Mouse (Mus musculus) stomach, embryonic 14.5 days (tissue): ENCODE measurements at regions not wholly inside any gene's neighbourhood (a gene's known extent, or its start where the extent isn't known, plus 50 kb on each side); places are given as distances from the start of the nearest gene placed in this dataset.

Experiments
- ATAC-seq: fragments of 200-750 bp; cut with Nextera tagmentation; 2 replicates; pipeline ENCODE4 v1.8.0; 2017; ENCODE audit warnings: low read depth, moderate TSS enrichment; ENCODE audit not compliant: insufficient number of reproducible peaks, insufficient read depth, low FRiP score
- H3K27ac ChIP-seq: fragments of 300-500 bp; sonication (generic); 2 replicates; pipeline ENCODE4 v1.5.1; 2014; ENCODE audit warnings: mild to moderate bottlenecking, low read length, moderate library complexity, mixed read lengths
- H3K27me3 ChIP-seq: fragments of 300-500 bp; sonication (generic); 2 replicates; pipeline ENCODE4 v1.6.1; 2014; ENCODE audit warnings: low read length, control low read depth, mixed read lengths; ENCODE audit not compliant: control insufficient read depth, insufficient read depth
- H3K36me3 ChIP-seq: fragments of 300-500 bp; sonication (generic); 2 replicates; pipeline ENCODE4 v1.6.1; 2014; ENCODE audit warnings: mild to moderate bottlenecking, control low read depth, low read length, moderate library complexity, mixed read lengths; ENCODE audit not compliant: control insufficient read depth, insufficient read depth
- H3K4me1 ChIP-seq: fragments of 300-500 bp; sonication (generic); 2 replicates; pipeline ENCODE4 v1.6.1; 2014; ENCODE audit warnings: low read length, control low read depth, mixed read lengths; ENCODE audit not compliant: control insufficient read depth, insufficient read depth
- H3K4me2 ChIP-seq: fragments of 300-500 bp; sonication (generic); replicated peaks from 2 replicates; pipeline ENCODE4 v1.6.1; 2014; ENCODE audit warnings: low read depth, low read length, control low read depth
- H3K4me3 ChIP-seq: fragments of 300-500 bp; sonication (generic); 2 replicates; pipeline ENCODE4 v1.5.1; 2014; ENCODE audit warnings: low read depth, low read length, control low read depth
- H3K9ac ChIP-seq: fragments of 300-500 bp; sonication (generic); replicated peaks from 2 replicates; pipeline ENCODE4 v1.6.1; 2014; ENCODE audit warnings: low read depth, mild to moderate bottlenecking, control low read depth, low read length, moderate library complexity, mixed read lengths
- H3K9me3 ChIP-seq: fragments of 300-500 bp; sonication (generic); 2 replicates; pipeline ENCODE4 v1.6.1; 2016; ENCODE audit warnings: low read depth, low read length, control low read depth; ENCODE audit not compliant: control insufficient read depth
- WGBS: fragments of 180-500 bp; shearing (Covaris S2); extraction: QIAGEN DNeasy Blood & Tissue Kit; methylation state at CpG from one replicate; pipeline ENCODE4 v1.1.7; 2014; 5-methylcytosine and 5-hydroxymethylcytosine counted together

DNA sequence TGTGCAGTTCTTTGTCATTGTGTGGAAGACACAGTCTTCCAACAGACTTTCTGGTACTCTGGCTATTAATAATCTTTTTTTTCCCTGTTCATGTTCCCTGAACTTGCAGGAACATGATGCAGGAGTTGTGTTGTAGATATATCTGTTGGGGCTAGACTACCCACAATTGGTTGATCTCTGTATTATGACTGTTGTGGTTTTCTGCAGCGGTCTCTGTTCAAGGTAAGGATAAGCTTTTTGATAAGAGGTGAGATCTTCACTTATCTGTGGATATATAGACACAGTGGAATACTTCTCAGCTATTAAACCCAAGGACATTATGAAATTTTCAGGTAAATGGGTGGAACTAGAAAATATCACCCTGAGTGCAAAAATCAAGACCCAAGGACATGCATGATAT lies 143.2 kb upstream of the Itga4 start:
- H3K9me3 ChIP-seq, result no peaks in the 10 kb centered on the region
- H3K4me2 ChIP-seq, result no peak overlapping the region
- no peak for ATAC-seq
- H3K9ac ChIP-seq, result no peak overlapping the region
- WGBS, result 97% methylated on average over 1 of the region's 1 CpGs
- no peak overlapping the region for H3K4me3 ChIP-seq
- H3K27ac ChIP-seq, result no peak overlapping the region
- H3K4me1 ChIP-seq, result no peaks in the 10 kb centered on the region
- no peaks in the 10 kb centered on the region for H3K36me3 ChIP-seq
- H3K27me3 ChIP-seq, result no peaks in the 10 kb centered on the region

DNA sequence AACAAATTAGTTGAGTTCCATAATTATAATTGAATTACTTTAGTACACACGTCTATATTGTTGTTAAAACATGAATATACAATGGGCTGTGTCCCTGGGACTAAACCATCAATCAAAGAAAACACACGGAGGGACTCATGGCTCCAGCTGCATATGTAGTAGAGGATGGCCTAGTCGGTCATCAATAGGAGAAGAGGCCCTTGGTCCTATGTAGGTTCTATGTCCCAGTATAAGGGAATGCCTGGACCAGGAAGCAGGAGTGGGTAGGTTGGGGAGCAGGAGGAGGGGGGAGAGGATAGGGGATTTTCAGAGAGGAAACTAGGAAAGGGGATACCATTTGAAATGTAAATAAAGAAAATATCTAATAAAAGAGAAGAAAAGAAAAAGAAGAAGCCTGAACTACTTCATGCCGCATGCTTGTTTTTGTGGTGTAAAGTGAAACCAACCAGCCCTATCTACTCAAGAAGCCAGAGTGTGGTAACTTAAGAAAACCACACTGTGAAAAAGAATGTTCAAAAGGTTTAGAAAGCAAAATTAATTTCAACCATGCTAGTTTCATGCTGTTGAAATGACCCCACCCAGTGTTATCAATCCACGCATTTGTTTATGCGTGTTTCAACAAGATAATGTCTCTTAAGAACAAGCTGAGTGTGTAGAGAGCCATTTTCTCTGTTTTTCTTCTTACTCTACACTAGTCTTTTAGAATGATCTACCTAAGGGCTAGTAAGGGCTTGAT lies 134.4 kb upstream of the Itga4 start:
- WGBS, result 79% methylated on average over 6 of the region's 6 CpGs
- no peak for ATAC-seq

DNA sequence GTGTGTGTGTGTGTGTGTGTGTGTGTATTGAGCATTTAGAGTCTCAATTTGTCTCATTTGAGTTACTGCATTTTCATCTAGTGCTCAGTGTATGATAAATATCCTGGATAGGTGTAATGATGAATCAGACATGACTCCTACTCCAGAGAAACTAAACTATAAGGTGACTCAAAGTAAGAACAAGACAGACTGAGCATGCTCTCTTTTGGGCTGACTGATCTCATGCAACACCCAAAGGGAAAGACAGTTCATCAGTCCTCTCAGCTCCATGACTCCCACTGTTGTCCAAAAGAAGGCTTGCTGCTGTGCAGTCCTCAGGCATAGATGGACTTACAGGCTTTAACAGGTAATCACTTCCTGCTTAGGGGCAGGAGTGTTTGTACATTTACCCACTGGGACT lies 132.7 kb upstream of the Itga4 start:
- Histone ChIP-seq H3K4me3 (no peak overlapping the region), H3K4me2 (no peak overlapping the region), H3K27ac (no peak overlapping the region), H3K4me1 (no peaks in the 10 kb centered on the region), H3K9ac (no peak overlapping the region), H3K9me3 (no peaks in the 10 kb centered on the region), H3K36me3 (no peaks in the 10 kb centered on the region), H3K27me3 (no peaks in the 10 kb centered on the region)
- no peak for ATAC-seq

More for the DNA sequence above, 134.4 kb upstream of the Itga4 start:
- no peaks in the 10 kb centered on the region for H3K36me3 ChIP-seq
- no peaks in the 10 kb centered on the region for H3K9me3 ChIP-seq
- H3K4me3 ChIP-seq, result no peak overlapping the region
- no peaks in the 10 kb centered on the region for H3K4me1 ChIP-seq
- H3K4me2 ChIP-seq, result no peak overlapping the region
- no peaks in the 10 kb centered on the region for H3K27me3 ChIP-seq
- no peak overlapping the region for H3K27ac ChIP-seq
- no peak overlapping the region for H3K9ac ChIP-seq

DNA sequence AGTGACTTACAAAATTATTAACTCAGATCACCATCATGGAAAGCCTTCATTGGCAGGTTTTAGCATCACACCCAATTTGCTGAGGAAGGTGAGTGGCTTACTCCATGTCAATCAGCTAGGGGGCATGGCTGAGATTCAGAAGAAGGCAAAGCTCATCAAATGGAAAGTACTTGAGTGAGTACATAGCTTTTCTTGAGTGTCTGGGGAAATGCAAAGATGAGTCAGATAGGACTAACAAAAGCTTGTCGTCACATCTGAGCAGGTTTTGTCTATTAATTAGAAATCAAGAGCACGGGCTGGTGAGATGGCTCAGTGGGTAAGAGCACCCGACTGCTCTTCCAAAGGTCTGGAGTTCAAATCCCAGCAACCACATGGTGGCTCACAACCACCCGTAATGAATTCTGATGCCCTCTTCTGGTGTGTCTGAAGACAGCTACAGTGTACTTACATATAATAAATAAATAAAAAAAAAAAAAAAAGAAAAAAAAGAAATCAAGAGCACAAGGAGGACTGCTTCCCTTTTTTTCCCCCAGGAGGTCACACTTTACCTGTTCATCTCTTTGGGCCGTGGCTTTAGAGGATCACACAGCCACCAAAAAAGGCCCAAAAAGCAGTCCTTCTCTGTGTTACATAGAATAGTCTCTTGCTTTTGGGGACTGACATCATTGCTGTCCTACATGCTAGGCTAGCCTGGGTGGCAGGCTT lies 130.8 kb upstream of the Itga4 start:
- Histone ChIP-seq H3K4me2 (no peak overlapping the region), H3K36me3 (no peaks in the 10 kb centered on the region), H3K9ac (no peak overlapping the region), H3K27me3 (no peaks in the 10 kb centered on the region), H3K4me3 (no peak overlapping the region), H3K4me1 (no peaks in the 10 kb centered on the region), H3K9me3 (no peaks in the 10 kb centered on the region), H3K27ac (no peak overlapping the region)
- no peak for ATAC-seq
- 89% methylated on average over 4 of the region's 5 CpGs for WGBS

DNA sequence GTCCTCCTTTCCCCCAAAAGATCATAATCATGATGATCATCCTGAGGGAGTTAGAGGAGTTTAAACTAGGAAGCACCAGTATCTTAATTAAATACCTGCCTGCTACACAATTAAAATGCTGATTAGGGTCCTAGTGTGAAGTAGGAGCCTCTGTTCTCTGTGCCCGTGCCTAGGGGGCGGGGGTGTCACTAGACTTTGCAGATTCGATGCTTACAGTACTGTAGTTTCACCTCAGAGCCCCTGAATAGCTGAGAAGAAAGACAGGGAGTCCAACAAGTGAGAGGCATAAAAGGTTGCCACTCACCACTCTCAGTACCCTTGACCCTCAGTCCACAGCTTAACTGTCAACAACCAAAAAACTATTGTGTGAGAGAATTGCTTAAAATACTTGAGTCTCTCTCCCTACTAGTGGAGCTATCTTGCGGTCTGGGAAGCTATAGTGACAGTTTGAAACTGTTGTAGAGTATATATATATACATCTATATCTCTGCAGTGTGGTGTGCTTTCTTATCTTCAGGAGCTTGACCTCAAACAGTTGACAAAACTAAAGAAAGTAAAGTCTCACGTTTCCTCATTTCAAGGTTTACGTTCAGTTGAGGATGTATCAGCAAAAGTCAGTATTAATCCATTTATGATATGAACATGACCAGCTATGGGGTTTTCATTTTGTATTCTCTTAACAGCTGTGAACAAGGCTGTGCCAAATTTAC lies 128.9 kb upstream of the Itga4 start:
- H3K4me3 ChIP-seq, result no peak overlapping the region
- no peak overlapping the region for H3K4me2 ChIP-seq
- H3K36me3 ChIP-seq, result no peaks in the 10 kb centered on the region
- ATAC-seq, result no peak
- no peaks in the 10 kb centered on the region for H3K4me1 ChIP-seq
- H3K9me3 ChIP-seq, result no peaks in the 10 kb centered on the region
- H3K27ac ChIP-seq, result no peak overlapping the region
- H3K9ac ChIP-seq, result no peak overlapping the region
- WGBS, result 35% methylated on average over 6 of the region's 6 CpGs
- H3K27me3 ChIP-seq, result no peaks in the 10 kb centered on the region

DNA sequence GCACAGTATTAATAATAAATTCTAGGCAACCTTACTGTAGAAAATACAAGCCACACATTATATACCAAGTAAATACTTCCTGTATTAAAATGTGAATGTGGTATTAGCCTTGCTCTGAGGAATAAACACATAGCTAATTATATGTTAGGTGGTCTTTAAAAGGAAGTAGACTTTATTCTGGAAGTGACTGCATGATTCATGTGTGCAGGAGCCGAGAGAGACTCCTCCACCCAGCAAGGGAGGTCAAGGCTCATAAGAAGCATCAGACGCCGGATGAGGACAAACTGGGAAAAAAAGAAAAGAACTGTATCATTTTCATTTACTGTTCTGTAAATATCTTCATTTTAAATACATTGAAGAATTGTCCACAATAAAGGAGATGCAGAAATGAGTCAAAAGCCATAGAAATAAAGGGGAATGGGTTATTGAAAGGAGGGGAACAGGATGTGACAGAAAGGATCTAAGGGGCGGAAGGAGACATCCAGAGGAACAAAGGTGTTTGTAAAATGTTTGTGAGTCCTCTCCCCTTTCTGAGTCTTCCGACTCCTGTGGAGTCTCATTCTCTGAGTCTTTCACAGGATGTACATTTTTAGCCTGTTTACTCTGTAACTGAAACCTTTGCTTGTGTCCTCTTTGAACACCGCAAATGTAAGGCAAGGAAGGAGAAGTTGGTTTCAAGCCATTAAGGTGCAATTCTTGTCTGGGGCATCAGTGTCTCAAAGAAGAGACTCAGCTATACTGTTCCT lies 128.1 kb upstream of the Itga4 start:
- 58% methylated on average over 6 of the region's 6 CpGs for WGBS
- H3K27ac ChIP-seq, result no peak overlapping the region
- no peaks in the 10 kb centered on the region for H3K4me1 ChIP-seq
- H3K4me3 ChIP-seq, result no peak overlapping the region
- no peak overlapping the region for H3K4me2 ChIP-seq
- H3K36me3 ChIP-seq, result no peaks in the 10 kb centered on the region
- no peaks in the 10 kb centered on the region for H3K9me3 ChIP-seq
- no peak for ATAC-seq
- H3K27me3 ChIP-seq, result no peaks in the 10 kb centered on the region
- no peak overlapping the region for H3K9ac ChIP-seq

DNA sequence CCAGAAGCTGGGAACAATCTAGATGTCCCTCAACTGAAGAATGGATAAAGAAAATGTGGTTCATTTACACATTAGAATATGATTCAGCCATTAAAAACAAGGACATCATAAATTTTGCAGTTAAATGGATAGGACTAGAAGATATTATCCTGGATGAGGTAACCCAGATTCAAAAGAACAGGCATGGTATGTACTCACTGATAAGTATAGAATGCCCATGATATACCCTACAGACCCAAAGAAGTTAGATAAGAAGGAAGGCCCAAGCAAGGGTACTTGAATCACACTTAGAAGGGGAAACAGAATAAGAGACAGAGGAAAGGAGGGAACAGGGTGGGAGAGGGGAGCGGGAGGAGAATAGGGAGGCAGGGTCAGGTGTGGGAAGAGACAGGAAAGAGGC lies 127.4 kb upstream of the Itga4 start:
- Histone ChIP-seq H3K4me3 (no peak overlapping the region), H3K27ac (no peak overlapping the region), H3K36me3 (no peaks in the 10 kb centered on the region), H3K4me2 (no peak overlapping the region), H3K9ac (no peak overlapping the region), H3K4me1 (no peaks in the 10 kb centered on the region), H3K27me3 (no peaks in the 10 kb centered on the region), H3K9me3 (no peaks in the 10 kb centered on the region)
- no peak for ATAC-seq
- 95% methylated on average over 1 of the region's 1 CpGs for WGBS

DNA sequence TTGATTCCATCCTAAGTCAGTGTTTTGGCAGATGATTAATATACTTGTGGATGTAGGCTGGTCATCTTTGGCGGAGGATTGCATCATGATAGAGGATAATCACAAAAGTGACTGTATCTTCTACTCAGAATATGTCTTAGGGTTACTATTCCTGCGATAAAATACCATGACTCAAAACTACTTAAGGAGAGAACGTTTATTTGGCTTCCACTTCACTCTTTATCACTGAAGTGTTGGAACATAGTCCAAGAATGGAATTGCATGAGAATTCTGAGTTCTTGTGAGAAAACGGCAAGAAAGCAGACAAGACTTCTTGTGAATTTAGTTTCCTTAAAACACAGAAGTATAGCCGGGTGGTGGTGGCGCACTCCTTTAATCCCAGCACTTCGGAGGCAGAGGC lies 124.6 kb upstream of the Itga4 start:
- Histone ChIP-seq H3K4me3 (no peak overlapping the region), H3K9me3 (no peaks in the 10 kb centered on the region), H3K4me2 (no peak overlapping the region), H3K4me1 (no peaks in the 10 kb centered on the region), H3K27ac (no peak overlapping the region), H3K9ac (no peak overlapping the region), H3K27me3 (no peaks in the 10 kb centered on the region), H3K36me3 (no peaks in the 10 kb centered on the region)
- ATAC-seq, result no peak
- 88% methylated on average over 7 of the region's 7 CpGs for WGBS
